Mouse (Mus musculus): Measurements from ENCODE around the gene Taar5. TPM values are rescaled to one million over a fixed set of nuclear protein-coding genes. Genes with fewer than 3 reads are reported as not detected.

Gene Taar5
- polyA plus RNA-seq (2017; shearing (Covaris generic)) = not detected

DNA sequence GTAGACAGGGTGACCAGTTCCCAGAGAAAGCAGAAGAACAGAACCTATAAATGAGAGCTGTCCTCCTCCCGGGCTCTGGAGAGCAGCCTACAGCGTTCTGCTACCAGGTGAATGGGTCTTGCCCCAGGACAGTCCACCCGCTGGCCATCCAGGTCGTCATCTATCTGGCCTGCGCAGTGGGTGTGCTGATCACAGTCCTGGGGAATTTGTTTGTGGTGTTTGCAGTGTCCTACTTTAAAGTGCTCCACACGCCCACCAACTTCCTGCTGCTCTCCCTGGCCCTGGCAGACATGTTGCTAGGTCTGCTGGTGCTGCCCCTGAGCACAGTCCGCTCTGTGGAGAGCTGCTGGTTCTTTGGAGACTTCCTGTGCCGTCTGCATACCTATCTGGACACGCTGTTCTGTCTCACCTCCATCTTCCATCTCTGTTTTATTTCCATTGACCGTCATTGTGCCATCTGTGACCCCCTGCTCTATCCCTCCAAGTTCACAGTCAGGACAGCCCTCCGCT, at the start of gene Taar5:
TSS of gene Taar5 (plus strand) at position 51 of the 510 bp plus-strand sequence.

DNA sequence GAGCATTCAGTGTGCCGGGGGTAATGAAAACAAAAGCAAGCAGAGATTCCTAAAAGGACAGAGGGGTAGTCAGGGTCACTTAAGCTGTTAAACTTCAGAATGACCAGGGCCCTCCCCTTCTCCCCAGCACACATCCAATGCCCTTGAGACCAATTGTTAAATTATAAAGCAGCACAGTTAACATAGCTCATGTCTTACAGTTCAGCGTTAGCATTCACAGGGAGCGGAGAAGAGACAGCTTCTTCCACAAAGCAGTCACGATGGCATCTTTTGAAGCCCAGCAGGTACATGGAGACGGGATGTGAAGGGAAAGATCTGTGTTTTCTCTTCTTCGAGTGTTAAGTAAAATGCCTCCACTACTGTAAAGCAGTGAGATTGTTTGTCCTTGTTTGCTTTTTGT, 32.2 kb upstream of the Taar5 start, which contains the start of gene Taar2:
TSS of gene Taar2 (plus strand) at position 261 of the 400 bp plus-strand sequence.

DNA sequence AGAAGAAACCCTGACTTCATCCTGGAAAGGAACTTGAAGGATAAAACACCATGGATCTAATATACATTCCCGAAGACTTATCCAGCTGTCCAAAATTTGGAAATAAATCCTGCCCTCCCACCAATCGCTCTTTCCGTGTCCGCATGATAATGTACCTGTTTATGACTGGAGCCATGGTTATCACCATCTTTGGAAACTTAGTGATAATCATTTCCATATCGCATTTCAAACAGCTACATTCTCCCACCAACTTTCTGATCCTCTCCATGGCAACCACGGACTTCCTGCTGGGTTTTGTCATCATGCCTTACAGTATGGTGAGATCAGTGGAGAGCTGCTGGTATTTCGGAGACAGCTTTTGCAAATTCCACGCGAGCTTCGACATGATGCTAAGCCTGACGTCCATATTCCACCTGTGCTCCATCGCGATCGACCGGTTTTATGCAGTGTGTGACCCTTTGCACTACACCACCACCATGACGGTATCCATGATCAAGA, 20.9 kb upstream of the Taar5 start, which contains the start of gene Taar3:
TSS of gene Taar3 (plus strand) at position 51 of the 498 bp plus-strand sequence.

DNA sequence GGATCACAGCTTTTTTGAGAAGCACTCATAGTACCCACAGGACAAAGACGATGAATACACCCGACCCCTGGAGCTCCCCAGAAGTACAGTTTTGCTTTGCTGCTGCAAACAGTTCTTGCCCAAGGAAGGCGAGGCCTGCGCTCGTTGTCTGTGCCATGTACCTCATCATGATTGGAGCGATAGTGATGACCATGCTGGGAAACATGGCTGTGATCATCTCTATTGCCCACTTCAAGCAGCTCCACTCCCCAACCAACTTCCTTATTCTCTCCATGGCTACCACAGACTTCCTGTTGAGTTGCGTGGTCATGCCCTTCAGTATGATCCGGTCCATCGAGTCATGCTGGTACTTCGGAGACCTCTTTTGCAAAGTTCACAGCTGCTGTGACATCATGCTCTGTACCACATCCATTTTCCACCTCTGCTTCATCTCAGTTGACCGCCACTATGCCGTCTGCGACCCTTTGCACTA, 10.0 kb upstream of the Taar5 start, which contains the start of gene Taar4:
TSS of gene Taar4 (plus strand) at position 51 of the 472 bp plus-strand sequence.

DNA sequence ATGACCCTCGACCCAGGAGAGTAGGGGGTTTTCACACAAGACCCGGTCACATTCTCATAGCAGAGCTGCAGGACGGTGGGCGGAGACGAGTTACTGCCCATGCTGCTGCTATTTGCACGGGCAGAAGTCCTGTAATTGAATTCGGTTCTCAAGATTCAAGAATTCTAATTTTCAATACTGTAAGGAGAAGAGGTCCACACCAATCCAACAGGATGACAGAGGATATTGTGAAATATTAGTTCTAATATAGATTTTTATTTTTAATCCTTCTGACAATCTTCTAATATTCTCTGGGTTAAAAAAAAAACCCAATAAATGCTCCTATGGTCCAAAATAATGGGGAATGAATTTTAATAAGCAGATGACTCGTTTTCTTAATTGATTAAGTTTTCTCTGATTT, 15.0 kb downstream of the Taar5 start, which contains the start of gene Taar6:
TSS of gene Taar6 (minus strand) at position 101 of the 400 bp plus-strand sequence.

DNA sequence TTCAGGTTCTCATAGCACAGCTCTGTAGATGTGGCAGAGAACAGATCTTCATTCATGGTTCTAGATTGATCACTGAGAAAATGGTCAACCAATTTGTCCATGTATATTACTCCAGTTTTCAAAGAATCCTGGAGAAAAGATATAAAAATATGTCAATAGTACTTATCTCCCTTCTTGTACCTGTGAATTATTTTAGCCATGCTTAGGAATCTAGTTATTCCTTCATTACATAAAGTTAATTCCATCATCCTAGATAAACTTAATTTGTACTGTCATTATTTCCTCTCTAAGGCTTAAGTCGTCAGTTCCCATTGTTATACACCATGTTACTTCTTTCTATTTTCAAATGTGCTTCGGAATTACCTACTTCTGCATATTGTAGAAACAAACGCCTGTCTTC, 22.9 kb downstream of the Taar5 start, which contains the start of gene Taar7a:
TSS of gene Taar7a (minus strand) at position 101 of the 400 bp plus-strand sequence.

DNA sequence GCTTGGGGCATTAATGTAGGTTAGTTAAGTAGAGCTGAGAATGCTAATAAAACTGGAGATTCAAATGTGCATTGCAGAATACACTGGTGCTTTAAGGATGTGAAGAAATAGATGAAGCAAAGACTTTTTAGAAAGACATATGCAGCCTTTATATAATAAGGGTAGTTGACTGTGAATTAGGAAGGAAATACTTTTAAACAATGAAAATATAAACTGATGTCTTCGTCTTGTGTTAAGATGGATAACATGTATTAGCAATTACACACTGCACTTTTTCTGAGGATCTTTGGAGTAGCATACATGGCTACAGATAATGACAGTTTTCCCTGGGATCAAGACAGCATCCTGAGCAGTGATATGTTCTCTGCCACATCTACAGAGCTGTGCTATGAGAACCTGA, 29.1 kb downstream of the Taar5 start, which contains the start of gene Taar7b:
TSS of gene Taar7b (plus strand) at position 301 of the 400 bp plus-strand sequence.

Other genes starting within 250 kb of the Taar5 start
- 62.2 TPM for gene Rps12, start 183.4 kb upstream of the Taar5 start, polyA plus RNA-seq (2017; shearing (Covaris generic))
- gene Slc18b1, start 173.7 kb upstream of the Taar5 start, polyA plus RNA-seq (2017; shearing (Covaris generic)) = not detected
- 0.15 TPM for gene Vnn3, start 119.2 kb upstream of the Taar5 start, polyA plus RNA-seq (2017; shearing (Covaris generic))
- gene Vnn1, start 76.0 kb upstream of the Taar5 start, polyA plus RNA-seq (2017; shearing (Covaris generic)) = not detected
- 0.25 TPM for gene Taar1, start 50.4 kb upstream of the Taar5 start, polyA plus RNA-seq (2017; shearing (Covaris generic))
- not detected for gene Taar2, start 32.1 kb upstream of the Taar5 start, polyA plus RNA-seq (2017; shearing (Covaris generic))
- not detected for gene Taar3, start 21.1 kb upstream of the Taar5 start, polyA plus RNA-seq (2017; shearing (Covaris generic))
- gene Taar4, start 10.2 kb upstream of the Taar5 start, polyA plus RNA-seq (2017; shearing (Covaris generic)) = not detected
- not detected for gene Taar6, start 14.9 kb downstream of the Taar5 start, polyA plus RNA-seq (2017; shearing (Covaris generic))
- gene Taar7a, start 22.8 kb downstream of the Taar5 start, polyA plus RNA-seq (2017; shearing (Covaris generic)) = not detected
- not detected for gene Taar7b, start 29.2 kb downstream of the Taar5 start, polyA plus RNA-seq (2017; shearing (Covaris generic))
- gene Taar7d, start 56.5 kb downstream of the Taar5 start, polyA plus RNA-seq (2017; shearing (Covaris generic)) = not detected
- not detected for gene Taar7e, start 66.9 kb downstream of the Taar5 start, polyA plus RNA-seq (2017; shearing (Covaris generic))
- gene Taar7f, start 78.8 kb downstream of the Taar5 start, polyA plus RNA-seq (2017; shearing (Covaris generic)) = not detected
- not detected for gene Taar8a, start 105.8 kb downstream of the Taar5 start, polyA plus RNA-seq (2017; shearing (Covaris generic))
- not detected for gene Taar8b, start 121.6 kb downstream of the Taar5 start, polyA plus RNA-seq (2017; shearing (Covaris generic))
- not detected for gene Taar8c, start 131.2 kb downstream of the Taar5 start, polyA plus RNA-seq (2017; shearing (Covaris generic))
- gene Taar9, start 138.8 kb downstream of the Taar5 start, polyA plus RNA-seq (2017; shearing (Covaris generic)) = not detected
- gene Stx7, start 178.6 kb downstream of the Taar5 start, polyA plus RNA-seq (2017; shearing (Covaris generic)) = 47.3 TPM

All from CD4-positive, CD25-positive, alpha-beta regulatory T cell, adult 9 weeks (primary cell).